Mouse (Mus musculus): ENCODE results near the gene Serpinb9.

- TF ChIP-seq POLR2A (IDR thresholded peaks at IDR 0.05; ENCODE audit: insufficient read depth, low read depth, low read length): no peak
- no peak for TF ChIP-seq CTCF (IDR thresholded peaks at IDR 0.05; ENCODE audit: insufficient read depth, low read depth, low read length)
Observed at GRCm38 (mm10) chr13:32995051-32995450, 8.0 kb upstream of the Serpinb9 start.

All from olfactory bulb, adult 2 months (tissue).